In the genomic region with DNA sequence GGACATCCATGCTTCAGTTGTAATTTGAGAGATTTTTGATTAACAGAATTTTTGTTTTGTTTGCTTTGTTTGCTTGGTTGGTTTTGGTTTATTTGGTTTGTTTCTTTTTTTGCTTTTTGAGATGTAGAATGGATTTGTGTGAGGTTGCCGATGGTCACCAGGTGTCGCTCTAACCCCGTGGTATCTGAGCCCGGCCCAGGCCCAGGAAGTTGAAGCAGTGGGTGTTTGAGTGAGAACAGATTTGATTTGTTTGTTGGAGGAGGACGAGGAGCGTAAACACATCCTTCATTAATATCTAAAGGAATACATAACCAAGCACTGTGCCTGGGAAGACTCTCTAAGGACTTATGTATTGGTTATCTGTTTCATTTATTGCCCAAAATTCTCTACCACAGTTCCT, we compare ENCODE assay signal across 8 mouse cellular contexts.
DNase-seq lines count a peak whose midpoint lies in the region; ATAC-seq lines count a peak whose summit lies in the region.

No protein-coding gene starts in this region.

- no peak overlapping the region for H3K4me2 ChIP-seq in limb, embryonic 11.5 days (ENCODE audit: low read depth, severe bottlenecking)
- no peak overlapping the region for H3K4me2 ChIP-seq in neural tube, embryonic 12.5 days (replicated peaks)

- no peaks in the 10 kb centered on the region for H3K27me3 ChIP-seq in limb, embryonic 11.5 days (ENCODE audit: control insufficient read depth, insufficient read depth, low read length)
- no peaks in the 10 kb centered on the region for H3K27me3 ChIP-seq in neural tube, embryonic 12.5 days (replicated peaks)

- no peak overlapping the region for H3K4me3 ChIP-seq in limb, embryonic 11.5 days (ENCODE audit: low read depth, low read length)
- H3K4me3 ChIP-seq in neural tube, embryonic 12.5 days = no peak overlapping the region

- H3K9me3 ChIP-seq in limb, embryonic 11.5 days (ENCODE audit: control insufficient read depth, low read length) = no peaks in the 10 kb centered on the region
- H3K9me3 ChIP-seq in neural tube, embryonic 12.5 days = no peaks in the 10 kb centered on the region

- WGBS in limb, embryonic 11.5 days = 7% methylated on average over 6 of the region's 6 CpGs
- WGBS in neural tube, embryonic 12.5 days = 8% methylated on average over 6 of the region's 6 CpGs

- no peak overlapping the region for H3K9ac ChIP-seq in limb, embryonic 11.5 days (ENCODE audit: low read length)
- H3K9ac ChIP-seq in neural tube, embryonic 12.5 days = no peak overlapping the region

- H3K27ac ChIP-seq in limb, embryonic 11.5 days (replicated peaks; ENCODE audit: low read depth, low read length) = no peak overlapping the region
- no peak overlapping the region for H3K27ac ChIP-seq in neural tube, embryonic 12.5 days

- H3K36me3 ChIP-seq in limb, embryonic 11.5 days (ENCODE audit: control insufficient read depth, insufficient read depth, low read length) = no peaks in the 10 kb centered on the region
- H3K36me3 ChIP-seq in neural tube, embryonic 12.5 days = no peaks in the 10 kb centered on the region

- ATAC-seq in frontal cortex, adult (ENCODE audit: low TSS enrichment) = peak; percentile 80
- no peak for ATAC-seq in limb, embryonic 11.5 days (ENCODE audit: insufficient number of reproducible peaks, low FRiP score, low TSS enrichment, low read depth)
- 0 out of 2 replicates have a peak, but pooled peaks have one; percentile 25 for ATAC-seq in neural tube, embryonic 12.5 days (ENCODE audit: low FRiP score, low read depth)

- peak; percentile 35 to 56 for DNase-seq in urinary bladder, adult 18-20 months (ENCODE audit: low spot score in 2 of 2)
- DNase-seq in urinary bladder, postnatal 10 days (ENCODE audit: low spot score) = no peak
- peak; percentile 70 for DNase-seq in cerebellum, adult 8-10 months
- DNase-seq in kidney, adult 8-10 months = peak; percentile 31 to 75
- peak; percentile 85 for DNase-seq in limb, embryonic 11.5 days (ENCODE audit: low spot score)
- peak; percentile 56 for DNase-seq in thymus, postnatal 0 days (ENCODE audit: low spot score)

- no peaks in the 10 kb centered on the region for H3K4me1 ChIP-seq in limb, embryonic 11.5 days (ENCODE audit: control insufficient read depth, insufficient read depth, low read length)
- H3K4me1 ChIP-seq in neural tube, embryonic 12.5 days = no peaks in the 10 kb centered on the region
